Mouse (Mus musculus) kidney, adult 2 months (tissue): ENCODE results near the gene Cyb5rl. TPM values are rescaled to one million over a fixed set of nuclear protein-coding genes. Genes with fewer than 3 reads are reported as not detected.

ENCODE experiments used
- DNase-seq: peaks from one replicate; pipeline ENCODE4 v3.0.0; 2021
- H3K27ac ChIP-seq: fragments of 200-500 bp; 2 replicates; pipeline ENCODE4 v1.5.1; 2012; ENCODE audit warnings: low read depth, low read length, control low read depth, inconsistent platforms; ENCODE audit not compliant: insufficient read depth
- H3K27me3 ChIP-seq: fragments of 200-500 bp; replicated peaks from 2 replicates; pipeline ENCODE4 v1.6.1; 2012; ENCODE audit warnings: mild to moderate bottlenecking, moderate library complexity, low read length, inconsistent platforms; ENCODE audit not compliant: control insufficient read depth, insufficient read depth
- H3K36me3 ChIP-seq: fragments of 200-500 bp; 2 replicates; pipeline ENCODE4 v1.6.1; 2012; ENCODE audit warnings: mild to moderate bottlenecking, moderate library complexity, low read length, inconsistent platforms; ENCODE audit not compliant: control insufficient read depth, insufficient read depth
- H3K4me1 ChIP-seq: fragments of 200-500 bp; 2 replicates; pipeline ENCODE4 v1.6.1; 2011; ENCODE audit warnings: low read length; ENCODE audit not compliant: control insufficient read depth, insufficient read depth
- H3K4me3 ChIP-seq: fragments of 200-500 bp; 2 replicates; pipeline ENCODE4 v1.5.1; 2011; ENCODE audit warnings: mild to moderate bottlenecking, low read depth, low read length, control low read depth; ENCODE audit not compliant: insufficient read depth
- CTCF ChIP-seq: fragments of 200-500 bp; conservative IDR thresholded peaks from 2 replicates; pipeline ENCODE4 v1.5.1; 2011; ENCODE audit warnings: low read depth, mild to moderate bottlenecking, control low read depth, low read length, moderate library complexity, mixed read lengths; ENCODE audit not compliant: insufficient read depth, insufficient read length
- POLR2A ChIP-seq: fragments of 200-500 bp; IDR thresholded peaks from one replicate; pipeline ENCODE4 v1.6.1; 2011; ENCODE audit warnings: low read depth, low read length, control low read depth
- WGBS: fragments of 180-500 bp; shearing (Covaris S2); methylation state at CpG from one replicate; pipeline ENCODE4 v1.1.7; 2018; 5-methylcytosine and 5-hydroxymethylcytosine counted together
- polyA plus RNA-seq: library from polyadenylated mRNA; depleted of rRNA; stranded (reverse); fragments of >200 nt; gene quantifications from 2 replicates; pipeline ENCODE4 v1.2.3, GENCODE M21; 2012; rRNA removed

Cyb5rl gene
- polyA plus RNA-seq: 19.0 and 21.7 TPM in 2 replicates

DNA sequence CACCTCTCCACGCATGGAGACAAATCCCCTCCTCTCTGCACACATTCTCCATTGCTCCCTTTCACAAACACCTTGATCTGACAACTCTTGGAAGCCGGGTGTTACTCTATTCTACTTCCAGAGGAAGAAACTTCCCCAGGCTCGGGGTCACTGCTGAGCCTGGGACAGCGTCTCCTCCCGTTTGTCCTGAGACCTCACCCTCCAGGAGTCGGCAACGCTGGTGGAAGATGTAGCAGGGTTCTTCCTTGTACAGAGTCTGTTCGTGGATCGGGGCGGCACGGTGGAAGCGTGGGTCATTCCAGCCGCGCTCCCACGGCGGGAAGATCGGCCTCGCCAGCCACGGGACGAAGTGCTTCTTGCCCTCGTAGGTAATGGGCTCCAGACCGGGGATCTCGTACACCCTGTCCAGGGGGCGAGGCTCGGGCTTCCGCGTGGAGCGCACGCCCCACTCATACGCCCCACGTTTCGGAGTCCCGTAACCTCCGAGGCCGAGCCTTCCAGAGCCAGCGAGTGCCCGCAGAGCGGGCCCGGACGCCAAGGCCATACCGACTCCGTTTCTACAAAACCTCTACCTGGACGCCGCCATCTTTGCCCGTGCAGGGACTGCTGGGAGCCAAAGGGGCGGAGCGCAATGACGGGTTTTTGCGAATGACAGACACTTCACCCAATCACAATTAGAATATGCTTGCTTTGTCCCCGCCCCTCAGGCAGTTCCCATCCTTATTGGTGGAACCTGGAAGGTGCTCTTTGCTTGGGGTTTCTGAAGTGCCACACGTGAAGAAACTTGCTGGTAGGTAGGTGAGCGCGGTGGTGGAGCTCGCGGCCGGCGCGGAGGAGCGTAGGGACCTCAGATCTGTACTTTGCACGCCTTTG, at the start of gene Cyb5rl, which contains the start of gene Mrpl37:
Gene Cyb5rl, plus strand, starts transcription at position 737 of the 873 bp plus-strand sequence.
Gene Mrpl37, minus strand, starts transcription at position 617 of the 873 bp plus-strand sequence.
- under 1% methylated on average over 60 of the region's 60 CpGs for WGBS
- Histone ChIP-seq H3K27ac (peak within 1 kb of the TSS; percentile 52), H3K4me1 (peaks cover 8% of the 10 kb centered on the region; the same call in 1 of the 2 replicates), H3K4me3 (peak within 1 kb of the TSS; percentile 96), H3K27me3 (no peaks in the 10 kb centered on the region), H3K36me3 (no peaks in the 10 kb centered on the region)
- DNase-seq: peak; percentile 98
- peak; percentile 83 for TF ChIP-seq POLR2A
- no peak for TF ChIP-seq CTCF

DNA sequence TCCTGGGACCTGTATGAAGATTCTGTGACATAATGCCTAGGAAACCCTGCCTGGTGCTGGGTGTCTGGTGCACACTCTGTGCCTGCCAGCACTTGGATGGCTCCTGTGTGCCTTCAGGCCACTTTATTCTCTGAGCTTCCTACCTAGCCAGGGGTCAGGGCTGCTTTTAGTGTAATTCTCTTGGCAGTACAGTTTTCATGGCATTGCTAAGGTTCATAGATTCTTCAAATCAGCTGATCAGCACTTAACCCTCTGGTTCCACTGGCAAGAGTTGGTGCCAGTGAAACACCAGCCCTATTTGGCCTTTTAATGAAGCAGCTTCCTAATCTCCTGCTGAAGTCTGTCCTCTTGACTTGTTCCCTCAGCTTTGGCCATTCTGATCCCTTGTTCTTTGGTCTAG, 49.5 kb upstream of the Cyb5rl start:
- no peak overlapping the region for H3K4me3 ChIP-seq
- H3K27ac ChIP-seq: no peak overlapping the region
- H3K4me1 ChIP-seq: peaks cover 62% of the 10 kb centered on the region
- peak; percentile 53 for DNase-seq
- TF ChIP-seq CTCF (no peak), POLR2A (no peak)
- no peaks in the 10 kb centered on the region for H3K27me3 ChIP-seq
- no peaks in the 10 kb centered on the region for H3K36me3 ChIP-seq

DNA sequence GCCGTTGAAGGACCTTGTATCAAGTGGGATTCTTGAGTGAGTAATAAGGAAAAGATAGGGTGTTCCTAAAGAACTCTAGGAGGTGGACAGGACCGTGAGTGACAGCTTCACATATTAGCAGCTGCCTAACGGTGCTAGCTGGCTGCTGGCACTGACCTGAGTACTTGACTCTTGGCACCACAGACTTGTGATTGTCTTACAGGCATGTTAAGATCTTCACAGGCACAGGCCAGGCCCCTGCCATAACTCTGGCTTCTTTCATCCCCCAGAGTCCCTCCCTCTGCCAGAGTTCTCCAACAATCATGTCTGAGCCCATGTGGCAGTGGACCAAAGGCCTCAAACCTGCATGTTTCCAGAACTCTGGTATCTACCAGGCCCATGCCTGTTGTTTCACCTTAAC, 48.3 kb upstream of the Cyb5rl start:
- TF ChIP-seq POLR2A: no peak
- no peak for TF ChIP-seq CTCF
- no peak for DNase-seq
- Histone ChIP-seq H3K36me3 (no peaks in the 10 kb centered on the region), H3K27me3 (no peaks in the 10 kb centered on the region), H3K4me1 (peaks cover 52% of the 10 kb centered on the region), H3K27ac (no peak overlapping the region), H3K4me3 (no peak overlapping the region)
- WGBS: 81% methylated on average over 3 of the region's 3 CpGs

DNA sequence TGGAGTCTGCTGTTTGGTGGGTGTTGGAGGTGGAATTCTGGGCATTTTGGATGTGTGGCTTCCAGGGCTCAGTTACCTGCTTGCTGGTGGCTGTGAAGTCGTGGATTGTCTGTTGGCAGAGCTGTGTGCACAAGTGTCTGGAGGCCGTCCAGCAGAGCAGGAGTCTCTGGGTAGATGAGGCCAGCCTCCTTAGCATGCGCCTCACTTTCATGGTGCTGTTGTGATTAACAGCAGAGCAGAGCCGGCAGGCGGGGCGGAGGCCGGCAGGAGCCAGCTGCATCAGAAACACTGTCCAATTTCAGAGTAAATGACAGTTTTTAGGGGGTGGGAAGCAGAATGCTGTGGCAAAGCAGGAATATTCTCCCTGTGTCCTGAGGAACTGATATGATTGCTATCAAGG, 47.8 kb upstream of the Cyb5rl start:
- Histone ChIP-seq H3K27me3 (no peaks in the 10 kb centered on the region), H3K4me1 (peaks cover 47% of the 10 kb centered on the region), H3K4me3 (no peak overlapping the region), H3K36me3 (no peaks in the 10 kb centered on the region), H3K27ac (no peak overlapping the region)
- WGBS: 56% methylated on average over 7 of the region's 7 CpGs
- TF ChIP-seq CTCF: no peak
- no peak for TF ChIP-seq POLR2A
- DNase-seq: peak; percentile 62

DNA sequence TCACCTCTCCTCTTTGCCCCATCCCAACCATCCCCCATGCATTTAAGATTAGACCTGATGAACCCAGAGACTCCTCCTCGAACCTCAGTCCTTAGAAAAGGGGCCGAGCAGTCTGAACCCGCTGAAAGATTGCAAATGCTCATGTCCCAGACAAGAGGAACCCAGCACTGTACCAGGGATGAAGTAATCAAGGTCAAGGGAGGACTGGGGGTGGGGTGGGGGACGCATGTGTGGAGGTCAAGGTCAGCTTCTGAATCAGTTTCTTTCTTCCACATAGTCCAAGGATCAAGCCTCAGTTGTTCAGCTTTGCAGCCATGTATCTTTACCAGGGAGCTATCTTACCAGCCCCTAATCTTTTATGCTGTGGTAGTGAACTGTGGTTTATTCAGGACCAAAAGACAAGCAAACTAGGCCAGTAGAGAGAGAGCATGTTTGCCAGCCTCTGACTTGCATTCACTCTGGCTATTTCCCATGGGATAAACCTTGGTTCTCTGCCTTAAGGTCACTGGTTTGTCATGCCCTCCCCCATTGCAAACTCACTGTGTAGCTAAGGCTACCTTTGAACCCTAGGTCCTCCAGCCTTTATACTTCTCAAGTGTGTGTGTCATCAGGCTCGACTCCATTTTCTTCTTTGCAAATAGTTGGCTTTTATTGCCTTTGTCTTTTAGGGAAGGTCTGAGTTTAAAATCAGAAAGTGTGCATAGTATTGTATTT, 46.3 kb upstream of the Cyb5rl start:
- Histone ChIP-seq H3K27ac (no peak overlapping the region), H3K36me3 (no peaks in the 10 kb centered on the region), H3K4me3 (no peak overlapping the region), H3K27me3 (no peaks in the 10 kb centered on the region), H3K4me1 (peaks cover 41% of the 10 kb centered on the region)
- DNase-seq: peak; percentile 71
- TF ChIP-seq POLR2A (no peak), CTCF (no peak)
- WGBS: 67% methylated on average over 5 of the region's 5 CpGs

DNA sequence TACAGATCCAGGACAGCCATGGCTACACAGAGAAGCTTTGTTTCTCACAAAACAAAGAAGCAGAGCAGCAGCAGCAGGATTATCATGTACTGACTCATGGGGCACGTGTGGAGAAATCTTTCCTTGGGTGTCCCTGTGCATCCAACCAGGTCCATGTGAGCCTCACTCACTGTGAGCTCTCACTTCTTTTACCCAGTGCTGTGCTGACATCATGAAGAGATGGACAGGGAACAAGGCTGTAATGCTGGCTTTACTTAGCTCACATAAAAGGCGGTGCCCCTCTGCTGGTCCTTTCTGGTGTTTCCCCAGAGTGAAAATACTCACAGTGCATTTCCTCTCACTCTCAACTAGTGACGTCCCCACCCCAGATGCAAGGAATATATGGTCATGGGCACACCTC, 45.3 kb upstream of the Cyb5rl start:
- Histone ChIP-seq H3K27me3 (no peaks in the 10 kb centered on the region), H3K4me3 (no peak overlapping the region), H3K36me3 (no peaks in the 10 kb centered on the region), H3K4me1 (peaks cover 31% of the 10 kb centered on the region), H3K27ac (no peak overlapping the region)
- TF ChIP-seq POLR2A: no peak
- TF ChIP-seq CTCF: no peak
- 79% methylated on average over 3 of the region's 3 CpGs for WGBS
- DNase-seq: no peak

DNA sequence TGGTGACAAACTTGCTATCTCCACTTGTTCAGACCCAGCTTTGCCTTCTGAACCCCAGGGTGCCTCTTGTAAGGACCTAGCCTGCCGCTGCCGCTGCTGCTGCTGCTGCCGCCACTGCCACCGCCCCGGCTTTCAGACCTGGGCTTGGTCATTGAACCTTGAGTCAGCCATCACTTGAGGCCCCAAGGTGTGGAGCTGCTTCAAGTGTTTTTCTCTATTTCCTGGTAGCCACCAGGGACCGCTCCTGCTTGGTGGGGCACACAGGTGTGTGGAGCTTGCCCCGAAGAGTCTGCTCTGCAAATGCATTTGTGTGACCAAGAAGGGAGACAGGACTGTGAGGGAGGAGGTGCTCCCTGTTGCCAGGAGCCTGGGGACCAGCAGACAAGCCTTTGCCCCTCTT, 41.9 kb upstream of the Cyb5rl start:
- no peaks in the 10 kb centered on the region for H3K36me3 ChIP-seq
- H3K4me3 ChIP-seq: no peak overlapping the region
- 78% methylated on average over 7 of the region's 7 CpGs for WGBS
- peaks cover 7% of the 10 kb centered on the region; the same call in 1 of the 2 replicates for H3K4me1 ChIP-seq
- no peak for TF ChIP-seq CTCF
- no peak for TF ChIP-seq POLR2A
- no peaks in the 10 kb centered on the region for H3K27me3 ChIP-seq
- no peak for DNase-seq
- H3K27ac ChIP-seq: no peak overlapping the region
